Mouse (Mus musculus): ENCODE results near the gene Gm48552.

DNA sequence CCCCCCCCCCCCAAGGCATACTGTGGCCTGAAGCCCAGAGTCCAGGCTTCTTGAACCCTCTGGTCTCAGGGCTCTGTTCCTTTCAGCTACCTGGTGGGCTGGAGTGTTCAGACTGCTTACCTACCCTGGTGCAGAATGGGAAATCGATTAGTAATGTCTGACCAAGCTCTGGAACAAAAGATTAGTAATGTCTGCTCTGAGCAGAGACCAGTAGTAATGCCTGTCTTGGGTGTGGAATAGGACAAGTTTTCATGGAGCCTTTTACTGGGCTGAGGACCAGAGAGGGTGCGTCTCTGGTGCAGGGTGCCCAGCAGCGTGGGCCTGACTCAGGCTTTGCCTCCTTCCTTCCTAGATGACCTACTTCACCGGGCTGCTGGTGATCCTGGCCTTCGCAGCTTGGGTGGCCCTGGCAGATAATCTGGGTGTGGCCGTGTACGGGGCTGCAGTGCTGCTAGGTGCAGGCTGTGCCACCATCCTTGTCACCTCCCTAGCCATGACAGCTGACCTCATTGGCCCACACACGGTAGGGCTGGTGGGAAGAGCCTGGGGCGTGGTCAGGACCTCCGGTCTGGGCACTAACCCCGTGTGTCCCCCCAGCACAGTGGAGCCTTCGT is 26.4 kb upstream of the Gm48552 start:
- TF ChIP-seq POLR2A (IDR thresholded peaks at IDR 0.05; ENCODE audit: low read depth, low read length) (no peak), CTCF (conservative IDR thresholded peaks at IDR 0.05; ENCODE audit: insufficient read depth, insufficient read length, low read depth, low read length) (no peak)

Measured in kidney, adult 2 months (tissue).